Mouse (Mus musculus) MEL (cell line): ENCODE measurements around the gene Zfp568. TPM values are rescaled to one million over a fixed set of nuclear protein-coding genes. Genes with fewer than 3 reads are reported as not detected.

ENCODE experiments used
- DNase-seq: peaks from one replicate; pipeline ENCODE4 v3.0.0; 2011; ENCODE audit warnings: low read depth, low spot score
- H3K27ac ChIP-seq: 2 replicates; pipeline ENCODE4 v1.5.1; 2012; ENCODE audit warnings: low read depth, mild to moderate bottlenecking, control low read depth, low read length, moderate library complexity; ENCODE audit not compliant: control insufficient read depth
- H3K27me3 ChIP-seq, 2 experiments: fragments of 150-350 bp in 1 of 2; sonication (generic) in 1 of 2; 2 replicates each; pipeline ENCODE4 v1.6.1; 2012; ENCODE audit warnings: low read length in 2 of 2, mild to moderate bottlenecking in 2 of 2, improper control_type of control experiment in 1 of 2, moderate library complexity in 1 of 2; ENCODE audit not compliant: insufficient read depth in 2 of 2, control insufficient read depth in 1 of 2
- H3K36me3 ChIP-seq, 2 experiments: 2 replicates each; pipeline ENCODE4 v1.6.1; 2012 to 2014; ENCODE audit warnings: low read length in 2 of 2, improper control_type of control experiment in 1 of 2, inconsistent platforms in 1 of 2, mild to moderate bottlenecking in 1 of 2; ENCODE audit not compliant: insufficient read depth in 2 of 2, control insufficient read depth in 1 of 2
- H3K4me1 ChIP-seq, 2 experiments: fragments of 150-350 bp in 1 of 2; sonication (generic) in 1 of 2; 2 replicates each; pipeline ENCODE4 v1.6.1; 2012; ENCODE audit warnings: low read length in 2 of 2, improper control_type of control experiment in 1 of 2, mild to moderate bottlenecking in 1 of 2; ENCODE audit not compliant: insufficient read depth in 2 of 2, control insufficient read depth in 1 of 2
- H3K4me3 ChIP-seq, 2 experiments: fragments of 150-350 bp in 1 of 2; sonication (generic) in 1 of 2; 2 replicates each; pipeline ENCODE4 v1.5.1; 2012; ENCODE audit warnings: low read depth in 2 of 2, low read length in 2 of 2, mild to moderate bottlenecking in 2 of 2, moderate library complexity in 2 of 2, control low read depth in 1 of 2, improper control_type of control experiment in 1 of 2; ENCODE audit not compliant: control insufficient read depth in 1 of 2, insufficient read depth in 1 of 2
- H3K79me2 ChIP-seq: 2 replicates; pipeline ENCODE4 v1.6.1; 2012; ENCODE audit warnings: mild to moderate bottlenecking, low read length, moderate library complexity; ENCODE audit not compliant: control insufficient read depth, poor library complexity, insufficient read depth
- H3K9ac ChIP-seq: 2 replicates; pipeline ENCODE4 v1.6.1; 2012; ENCODE audit warnings: low read depth, mild to moderate bottlenecking, control low read depth, low read length, moderate library complexity; ENCODE audit not compliant: control insufficient read depth, poor library complexity, severe bottlenecking
- H3K9me3 ChIP-seq: fragments of 150-350 bp; sonication (generic); replicated peaks from 2 replicates; pipeline ENCODE4 v1.6.1; 2012; ENCODE audit warnings: mild to moderate bottlenecking, low read length, improper control_type of control experiment, moderate library complexity; ENCODE audit not compliant: insufficient read depth
- BHLHE40 ChIP-seq: IDR thresholded peaks from 2 replicates; pipeline ENCODE4 v1.6.1; 2012; ENCODE audit warnings: low read depth, mild to moderate bottlenecking, inconsistent platforms, low read length, improper control_type of control experiment, borderline replicate concordance
- CHD1 ChIP-seq: IDR thresholded peaks from 2 replicates; pipeline ENCODE4 v1.6.1; 2012; ENCODE audit warnings: low read depth, mild to moderate bottlenecking, inconsistent platforms, low read length, improper control_type of control experiment
- CTCF ChIP-seq, 3 experiments: IDR thresholded peaks in 2 of 3; conservative IDR thresholded peaks in 1 of 3; 2 replicates each; pipeline ENCODE4 v1.5.1; 2011 to 2012; ENCODE audit warnings: low read length in 3 of 3, low read depth in 2 of 3, mild to moderate bottlenecking in 2 of 3, improper control_type of control experiment in 1 of 3, inconsistent platforms in 1 of 3, mixed read lengths in 1 of 3, moderate library complexity in 1 of 3; ENCODE audit not compliant: control insufficient read depth in 1 of 3, insufficient read depth in 1 of 3, poor library complexity in 1 of 3, severe bottlenecking in 1 of 3
- E2F4 ChIP-seq: IDR thresholded peaks from 2 replicates; pipeline ENCODE4 v1.6.1; 2011; ENCODE audit warnings: low read depth, low read length, improper control_type of control experiment, borderline replicate concordance
- ELF1 ChIP-seq: IDR thresholded peaks from 2 replicates; pipeline ENCODE4 v1.6.1; 2014; ENCODE audit warnings: low read depth, mild to moderate bottlenecking, inconsistent platforms, low read length, improper control_type of control experiment, moderate library complexity
- EP300 ChIP-seq, 2 experiments: IDR thresholded peaks; 2 replicates each; pipeline ENCODE4 v1.6.1; 2011; ENCODE audit warnings: improper control_type of control experiment in 2 of 2, low read length in 2 of 2, low read depth in 1 of 2, mild to moderate bottlenecking in 1 of 2
- GABPA ChIP-seq: IDR thresholded peaks from 2 replicates; pipeline ENCODE4 v1.6.1; 2012; ENCODE audit warnings: low read depth, mild to moderate bottlenecking, inconsistent platforms, low read length, improper control_type of control experiment, moderate library complexity
- GATA1 ChIP-seq: IDR thresholded peaks from 2 replicates; pipeline ENCODE4 v1.6.1; 2011; ENCODE audit warnings: low read depth, low read length, improper control_type of control experiment
- JUND ChIP-seq: IDR thresholded peaks from 2 replicates; pipeline ENCODE4 v1.6.1; 2011; ENCODE audit warnings: low read depth, mild to moderate bottlenecking, improper control_type of control experiment, low read length
- KAT2A ChIP-seq: conservative IDR thresholded peaks from 2 replicates; pipeline ENCODE4 v1.6.1; 2012; ENCODE audit warnings: low read depth, low read length, improper control_type of control experiment, inconsistent platforms
- MAFK ChIP-seq: IDR thresholded peaks from 2 replicates; pipeline ENCODE4 v1.6.1; 2011; ENCODE audit warnings: low read depth, mild to moderate bottlenecking, low read length, improper control_type of control experiment, borderline replicate concordance
- MAZ ChIP-seq: IDR thresholded peaks from 2 replicates; pipeline ENCODE4 v1.6.1; 2012; ENCODE audit warnings: low read depth, mild to moderate bottlenecking, inconsistent platforms, low read length, improper control_type of control experiment
- MXI1 ChIP-seq: IDR thresholded peaks from 2 replicates; pipeline ENCODE4 v1.6.1; 2011; ENCODE audit warnings: mild to moderate bottlenecking, low read depth, low read length, improper control_type of control experiment
- MYB ChIP-seq: IDR thresholded peaks from 2 replicates; pipeline ENCODE4 v1.6.1; 2011; ENCODE audit warnings: mild to moderate bottlenecking, low read depth, low read length, improper control_type of control experiment
- MYC ChIP-seq: IDR thresholded peaks from 2 replicates; pipeline ENCODE4 v1.6.1; 2011; ENCODE audit warnings: low read depth, mild to moderate bottlenecking, low read length, improper control_type of control experiment, moderate library complexity
- NELFE ChIP-seq: IDR thresholded peaks from 2 replicates; pipeline ENCODE4 v1.6.1; 2011; ENCODE audit warnings: low read depth, low read length, improper control_type of control experiment
- NRF1 ChIP-seq: IDR thresholded peaks from 2 replicates; pipeline ENCODE4 v1.6.1; 2014; ENCODE audit warnings: low read depth, mild to moderate bottlenecking, inconsistent platforms, low read length, improper control_type of control experiment, moderate library complexity; ENCODE audit not compliant: poor library complexity, insufficient read depth, severe bottlenecking
- POLR2A ChIP-seq, 2 experiments: IDR thresholded peaks; 2 replicates each; pipeline ENCODE4 v1.6.1; 2011 to 2012; ENCODE audit warnings: low read length in 2 of 2, mild to moderate bottlenecking in 2 of 2, control low read depth in 1 of 2, improper control_type of control experiment in 1 of 2, low read depth in 1 of 2, moderate library complexity in 1 of 2; ENCODE audit not compliant: control insufficient read depth in 1 of 2, insufficient read depth in 1 of 2, poor library complexity in 1 of 2
- POLR2AphosphoS2 ChIP-seq: IDR thresholded peaks from 2 replicates; pipeline ENCODE4 v1.6.1; 2011; ENCODE audit warnings: low read length, improper control_type of control experiment
- SIN3A ChIP-seq: IDR thresholded peaks from 2 replicates; pipeline ENCODE4 v1.6.1; 2012; ENCODE audit warnings: low read length, improper control_type of control experiment, inconsistent platforms
- TAL1 ChIP-seq: IDR thresholded peaks from 2 replicates; pipeline ENCODE4 v1.6.1; 2012; ENCODE audit warnings: mild to moderate bottlenecking, inconsistent platforms, low read length, moderate library complexity, mixed read lengths
- TBP ChIP-seq: IDR thresholded peaks from 2 replicates; pipeline ENCODE4 v1.8.0; 2011; ENCODE audit warnings: low read depth, low read length, improper control_type of control experiment
- TCF12 ChIP-seq: IDR thresholded peaks from 2 replicates; pipeline ENCODE4 v1.6.1; 2014; ENCODE audit warnings: low read depth, mild to moderate bottlenecking, inconsistent platforms, low read length, improper control_type of control experiment, moderate library complexity
- USF1 ChIP-seq: IDR thresholded peaks from 2 replicates; pipeline ENCODE4 v1.6.1; 2014; ENCODE audit warnings: low read depth, mild to moderate bottlenecking, inconsistent platforms, low read length, improper control_type of control experiment, moderate library complexity
- ZC3H11A ChIP-seq: IDR thresholded peaks from 2 replicates; pipeline ENCODE4 v1.6.1; 2012; ENCODE audit warnings: low read depth, mild to moderate bottlenecking, inconsistent platforms, low read length, improper control_type of control experiment
- ZMIZ1 ChIP-seq: IDR thresholded peaks from 2 replicates; pipeline ENCODE4 v1.6.1; 2012; ENCODE audit warnings: low read depth, mild to moderate bottlenecking, inconsistent platforms, low read length, improper control_type of control experiment, moderate library complexity
- ZNF384 ChIP-seq: IDR thresholded peaks from 2 replicates; pipeline ENCODE4 v1.6.1; 2012; ENCODE audit warnings: low read depth, mild to moderate bottlenecking, inconsistent platforms, low read length, improper control_type of control experiment
- polyA plus RNA-seq, 2 experiments: library from polyadenylated mRNA; stranded (reverse) in 1 of 2; unstranded in 1 of 2; fragments of >175 nt in 1 of 2; fragments of >200 nt in 1 of 2; gene quantifications; 2 replicates each; pipeline versions ENCODE4 v1.2.1 to v1.2.4; 2012; ENCODE audit warnings: low replicate concordance in 2 of 2, low read depth in 1 of 2; ENCODE audit not compliant: insufficient read length in 2 of 2, insufficient read depth in 1 of 2, missing spikeins in 1 of 2
- total RNA-seq: library from RNA; depleted of rRNA; stranded (reverse); fragments of 300-350 nt; gene quantifications from 2 replicates; pipeline ENCODE4 v1.2.3, GENCODE M21; 2012

The Zfp568 gene
- total and polyA plus RNA-seq, 3 experiments: 12.5 to 141 (median 15.4) TPM

DNA sequence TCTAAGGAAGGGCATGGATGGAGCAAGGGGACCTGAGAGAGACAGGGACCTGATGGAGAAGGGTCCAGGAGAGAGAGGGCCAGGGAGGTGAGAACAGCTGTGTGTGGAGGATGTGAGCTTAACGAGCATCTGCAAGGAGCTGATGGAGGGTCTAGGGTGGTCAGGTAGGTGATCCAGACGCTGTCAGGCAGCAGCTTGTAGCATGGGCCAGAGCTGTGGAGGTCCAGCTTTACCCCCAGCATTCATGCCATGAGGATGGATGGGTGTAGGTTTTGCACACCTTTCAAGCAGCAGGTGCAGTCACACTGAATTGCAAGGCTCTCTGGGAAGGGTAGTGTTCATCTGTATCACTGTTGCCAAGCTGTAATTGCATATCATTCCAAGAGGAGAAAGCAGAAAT, 35.8 kb downstream of the Zfp568 start:
- Histone ChIP-seq H3K27me3 (no peaks in the 10 kb centered on the region), H3K9me3 (no peaks in the 10 kb centered on the region), H3K4me1 (peaks cover 7 to 22% of the 10 kb centered on the region in 2 experiments), H3K9ac (no peak overlapping the region), H3K27ac (no peak overlapping the region), H3K4me3 (no peak overlapping the region), H3K79me2 (no peaks in the 10 kb centered on the region), H3K36me3 (peaks cover 1 to 13% of the 10 kb centered on the region in 2 experiments; a peak in 3 of 4 replicates)
- DNase-seq: no peak
- no peak for TF ChIP-seq TCF12

DNA sequence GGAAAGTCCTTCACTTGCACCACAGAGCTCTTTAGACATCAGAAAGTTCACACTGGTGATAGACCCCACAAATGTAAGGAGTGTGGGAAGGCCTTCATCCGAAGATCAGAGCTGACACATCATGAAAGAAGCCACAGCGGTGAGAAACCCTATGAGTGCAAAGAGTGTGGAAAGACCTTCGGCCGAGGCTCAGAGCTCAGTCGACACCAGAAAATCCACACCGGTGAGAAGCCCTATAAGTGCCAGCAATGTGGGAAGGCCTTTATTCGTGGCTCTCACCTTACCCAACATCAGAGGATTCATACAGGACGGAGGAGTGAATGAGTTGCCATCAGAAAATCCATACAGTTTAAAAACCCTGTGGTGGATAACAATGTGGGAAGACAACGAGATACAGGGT, 39.6 kb downstream of the Zfp568 start:
- H3K9me3 ChIP-seq: no peaks in the 10 kb centered on the region
- no peak for TF ChIP-seq ELF1
- peaks cover 7 to 26% of the 10 kb centered on the region in 2 experiments for H3K4me1 ChIP-seq
- no peak for DNase-seq
- no peaks in the 10 kb centered on the region for H3K79me2 ChIP-seq
- no peak overlapping the region for H3K4me3 ChIP-seq
- H3K36me3 ChIP-seq: peaks cover 1 to 14% of the 10 kb centered on the region in 2 experiments; a peak in 3 of 4 replicates
- no peak overlapping the region for H3K9ac ChIP-seq
- no peaks in the 10 kb centered on the region for H3K27me3 ChIP-seq
- H3K27ac ChIP-seq: peak overlapping the region; percentile 64

DNA sequence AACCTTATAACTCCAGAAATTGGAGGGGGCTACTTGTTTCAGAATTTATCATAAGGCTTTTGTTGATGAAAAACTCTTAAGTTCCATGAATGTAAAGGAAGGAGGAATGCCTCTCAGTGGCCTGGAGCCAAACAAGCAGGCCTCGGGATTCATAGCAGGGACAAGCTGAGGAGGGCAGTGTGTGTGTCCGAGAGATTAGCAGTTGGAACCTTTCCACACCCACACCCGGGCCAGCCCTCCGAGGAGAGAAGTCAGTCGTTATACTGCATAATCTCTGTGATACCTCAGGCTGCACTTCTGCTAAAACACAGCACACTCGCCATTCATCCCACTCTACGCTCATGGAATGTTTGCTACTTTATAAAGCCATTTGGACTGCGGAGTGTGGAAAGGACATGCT, 40.0 kb downstream of the Zfp568 start:
- H3K4me1 ChIP-seq: peaks cover 7 to 26% of the 10 kb centered on the region in 2 experiments
- DNase-seq: peak; percentile 92
- H3K4me3 ChIP-seq: no peak overlapping the region
- no peaks in the 10 kb centered on the region for H3K27me3 ChIP-seq
- H3K79me2 ChIP-seq: no peaks in the 10 kb centered on the region
- H3K9ac ChIP-seq: no peak overlapping the region
- H3K9me3 ChIP-seq: no peaks in the 10 kb centered on the region
- peaks cover 1 to 14% of the 10 kb centered on the region in 2 experiments; a peak in 3 of 4 replicates for H3K36me3 ChIP-seq
- peak overlapping the region; percentile 83 for H3K27ac ChIP-seq
- TF ChIP-seq MYB (no peak), KAT2A (no peak), SIN3A (peak; percentile 43), EP300 (IDR thresholded peaks at IDR 0.05; ENCODE audit: low read depth in 1 of 2, low read length in 2 of 2) (peak; percentile 66 to 74), NRF1 (no peak), POLR2A (IDR thresholded peaks at IDR 0.05; ENCODE audit: control insufficient read depth in 1 of 2, insufficient read depth in 1 of 2, low read depth in 1 of 2, low read length in 2 of 2, poor library complexity in 1 of 2) (0 out of 4 replicates have a peak, but pooled peaks of 1 of the 2 experiments have one; percentile 15), MXI1 (peak; percentile 47; the same call in 1 of the 2 replicates), ZC3H11A (no peak), CHD1 (no peak), CTCF (IDR thresholded peaks at IDR 0.05 in 2 of 3, conservative IDR thresholded peaks at IDR 0.05 in 1 of 3; ENCODE audit: control insufficient read depth in 1 of 3, insufficient read depth in 1 of 3, low read depth in 2 of 3, low read length in 3 of 3, poor library complexity in 1 of 3, severe bottlenecking in 1 of 3) (no peak), TBP (no peak), ELF1 (no peak), ZNF384 (no peak), TAL1 (peak; percentile 79), E2F4 (no peak), POLR2AphosphoS2 (no peak), ZMIZ1 (no peak), NELFE (no peak), MAZ (no peak), MYC (peak; percentile 55; the same call in 1 of the 2 replicates), MAFK (no peak), GATA1 (peak; percentile 71), JUND (no peak), BHLHE40 (no peak), GABPA (no peak), TCF12 (peak; percentile 79; the same call in 1 of the 2 replicates), USF1 (no peak)
